Mouse (Mus musculus) neutrophil, adult 83 days (primary cell): ENCODE results near the gene Ndufa1. TPM values are rescaled to one million over a fixed set of nuclear protein-coding genes. Genes with fewer than 3 reads are reported as not detected.

Experiments
- total RNA-seq, 2 experiments: library from RNA; stranded (reverse); gene quantifications; one replicate each; pipeline ENCODE4 v1.2.4; 2023

The Ndufa1 gene
- 100 to 1,000 TPM; 116 to 119 TPM for total RNA-seq

DNA sequence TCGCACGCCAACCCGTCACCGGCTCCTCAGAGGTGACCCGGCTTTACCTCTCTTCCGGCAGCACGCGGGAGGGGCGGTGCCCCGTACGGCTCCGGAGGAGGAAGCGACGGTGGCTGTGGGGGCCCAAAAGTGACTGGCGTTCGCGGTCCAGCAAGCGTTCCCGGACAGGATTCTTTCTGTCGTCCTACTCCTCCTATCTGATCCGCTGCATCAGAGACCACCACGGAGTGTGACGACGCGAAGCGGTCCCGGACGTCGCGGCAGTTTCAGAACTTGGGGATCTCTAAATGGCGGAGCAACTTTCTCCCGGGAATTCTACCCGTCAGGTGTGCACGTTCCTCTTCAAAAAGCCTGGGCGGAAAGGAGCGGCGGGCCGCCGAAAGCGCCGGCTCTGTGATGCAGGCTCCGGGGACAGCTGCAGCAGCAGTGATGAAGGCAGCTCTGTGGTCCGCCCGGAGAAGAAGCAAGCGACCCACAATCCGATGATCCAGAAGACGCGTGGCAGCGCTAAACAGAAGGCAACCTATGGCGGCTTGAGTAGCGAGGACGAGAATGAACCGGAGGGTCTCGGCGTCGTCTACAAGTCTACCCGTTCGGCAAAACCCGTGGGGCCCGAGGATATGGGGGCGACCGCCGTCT lies at the start of gene Ndufa1, which contains the start of gene Rnf113a1:
Gene Ndufa1 (minus strand): TSS at position 59 of the 639 bp plus-strand sequence.
Gene Rnf113a1 (plus strand): TSS at position 141 of the 639 bp plus-strand sequence.

DNA sequence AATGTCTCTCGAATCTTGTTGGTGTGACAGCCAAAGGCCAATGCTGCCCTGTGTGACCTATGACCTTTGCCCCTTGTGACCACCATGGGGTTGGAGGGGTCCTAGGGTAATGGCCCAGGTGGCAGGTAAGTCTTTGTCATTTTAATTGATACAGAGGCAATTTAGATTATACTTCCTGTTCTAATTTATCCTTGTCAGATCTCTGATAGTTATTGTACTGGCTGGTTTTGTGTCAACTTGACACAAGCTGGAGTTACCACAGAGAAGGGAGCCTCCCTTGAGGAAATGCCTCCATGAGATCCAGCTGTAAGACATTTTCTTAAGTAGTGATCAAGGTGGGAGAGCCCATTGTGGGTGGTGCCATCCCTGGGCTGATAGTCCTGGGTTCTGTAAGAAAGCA lies 31.2 kb upstream of the Ndufa1 start, which contains the start of gene Rhox1:
Gene Rhox1 (minus strand): TSS at position 101 of the 400 bp plus-strand sequence.

DNA sequence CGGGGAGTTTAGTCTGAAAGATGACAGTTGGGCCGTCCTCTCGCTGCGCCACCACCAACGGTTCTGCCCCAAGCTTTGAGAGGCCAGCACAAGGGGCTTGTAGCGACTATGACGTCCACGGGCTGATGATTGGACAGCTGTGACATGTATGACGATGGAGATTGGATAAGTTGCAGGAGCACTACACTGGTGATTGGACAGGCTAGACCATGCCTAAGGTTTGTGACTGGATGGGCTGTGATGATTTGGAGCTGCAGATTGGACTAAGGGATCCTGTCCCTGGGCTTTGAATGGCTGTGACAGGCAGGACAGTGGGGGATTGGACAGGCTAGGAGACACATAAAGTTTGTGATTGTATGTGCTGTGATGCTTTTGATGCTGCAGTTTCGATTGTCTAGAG lies 20.0 kb upstream of the Ndufa1 start, which contains the start of gene Gm9:
Gene Gm9 (minus strand): TSS at position 101 of the 400 bp plus-strand sequence.

DNA sequence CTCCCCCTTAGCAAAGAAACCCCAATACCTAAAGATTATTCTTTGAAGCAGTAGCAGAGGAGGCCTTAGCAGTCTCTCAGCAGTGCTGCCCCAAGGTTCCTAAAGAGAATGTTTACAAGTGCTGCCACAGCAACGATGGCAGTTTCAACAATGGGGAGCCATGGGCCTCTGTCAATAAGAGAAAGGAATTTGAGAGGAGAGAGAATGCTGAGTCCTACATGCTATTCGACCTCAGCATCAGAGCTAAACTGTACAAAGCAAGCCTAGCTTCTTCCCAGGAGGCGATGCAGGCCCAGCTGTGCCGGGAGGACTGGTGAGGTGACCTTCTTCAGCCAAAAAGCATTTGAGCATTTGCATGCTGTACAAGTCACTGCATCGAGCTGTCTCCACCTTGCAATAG lies 22.2 kb downstream of the Ndufa1 start, which contains the start of gene Akap14:
Gene Akap14 (minus strand): TSS at position 101 of the 400 bp plus-strand sequence.

Other genes with a start within 250 kb of the Ndufa1 start
- gene Sept6, start 199.4 kb downstream of the Ndufa1 start, total RNA-seq = 10 to 100 TPM; 23.0 to 23.9 TPM
- not detected for gene Sowahd, start 142.3 kb downstream of the Ndufa1 start, total RNA-seq
- 100 to 1,000 TPM; 412 to 421 TPM for gene Rpl39, start 105.8 kb downstream of the Ndufa1 start, total RNA-seq
- gene Upf3b, start 80.8 kb downstream of the Ndufa1 start, total RNA-seq = 10 to 100 TPM; 14.7 to 18.5 TPM
- gene Nkap, start 64.4 kb downstream of the Ndufa1 start, total RNA-seq = 10 to 100 TPM in 1 of 2 experiments, 1 to 10 TPM in 1; 9.5 to 14.4 TPM
- gene Akap14, start 22.3 kb downstream of the Ndufa1 start, total RNA-seq = not detected
- gene Rnf113a1, start 82 bp upstream of the Ndufa1 start, total RNA-seq = 1 to 10 TPM; 5.4 to 6.5 TPM
- not detected for gene Gm9, start 19.9 kb upstream of the Ndufa1 start, total RNA-seq
- not detected for gene Rhox1, start 31.1 kb upstream of the Ndufa1 start, total RNA-seq
- not detected for gene Rhox2a, start 53.8 kb upstream of the Ndufa1 start, total RNA-seq
- not detected for gene Rhox3a, start 58.8 kb upstream of the Ndufa1 start, total RNA-seq
- gene Rhox4a, start 74.2 kb upstream of the Ndufa1 start, total RNA-seq = not detected
- gene Rhox3a2, start 188.9 kb upstream of the Ndufa1 start, total RNA-seq = not detected
- not detected for gene Rhox4a2, start 199.7 kb upstream of the Ndufa1 start, total RNA-seq
- not detected for gene Rhox2b, start 220.9 kb upstream of the Ndufa1 start, total RNA-seq
- gene Rhox4b, start 241.3 kb upstream of the Ndufa1 start, total RNA-seq = not detected